Mouse (Mus musculus): ENCODE data around the gene Hapln4. TPM values are rescaled to one million over a fixed set of nuclear protein-coding genes. Genes with fewer than 3 reads are reported as not detected.

Gene Hapln4
- polyA plus RNA-seq, 1 experiment from 2014 or later: 0.05 TPM

GRCm38 (mm10) chr8:70137890-70138289 is 54.6 kb downstream of the Hapln4 start:
- Histone ChIP-seq H3K4me1 (ENCODE audit: control insufficient read depth, insufficient read depth, low read length) (peaks cover 13% of the 10 kb centered on the region), H3K27ac (replicated peaks; ENCODE audit: low read depth, low read length) (no peak overlapping the region), H3K9me3 (ENCODE audit: control insufficient read depth, low read length) (no peaks in the 10 kb centered on the region), H3K4me3 (ENCODE audit: low read depth, low read length) (peak overlapping the region; percentile 75; the same call in 1 of the 2 replicates), H3K9ac (ENCODE audit: low read length) (no peak overlapping the region), H3K27me3 (ENCODE audit: control insufficient read depth, insufficient read depth, low read length) (no peaks in the 10 kb centered on the region), H3K4me2 (ENCODE audit: low read depth, severe bottlenecking) (peak overlapping the region; percentile 60), H3K36me3 (ENCODE audit: control insufficient read depth, insufficient read depth, low read length) (peaks cover 8% of the 10 kb centered on the region)
- WGBS: 83% methylated on average over 4 of the region's 4 CpGs
- DNase-seq (ENCODE audit: low spot score): no peak
- ATAC-seq (ENCODE audit: insufficient number of reproducible peaks, low FRiP score, low TSS enrichment, low read depth): no peak

DNA sequence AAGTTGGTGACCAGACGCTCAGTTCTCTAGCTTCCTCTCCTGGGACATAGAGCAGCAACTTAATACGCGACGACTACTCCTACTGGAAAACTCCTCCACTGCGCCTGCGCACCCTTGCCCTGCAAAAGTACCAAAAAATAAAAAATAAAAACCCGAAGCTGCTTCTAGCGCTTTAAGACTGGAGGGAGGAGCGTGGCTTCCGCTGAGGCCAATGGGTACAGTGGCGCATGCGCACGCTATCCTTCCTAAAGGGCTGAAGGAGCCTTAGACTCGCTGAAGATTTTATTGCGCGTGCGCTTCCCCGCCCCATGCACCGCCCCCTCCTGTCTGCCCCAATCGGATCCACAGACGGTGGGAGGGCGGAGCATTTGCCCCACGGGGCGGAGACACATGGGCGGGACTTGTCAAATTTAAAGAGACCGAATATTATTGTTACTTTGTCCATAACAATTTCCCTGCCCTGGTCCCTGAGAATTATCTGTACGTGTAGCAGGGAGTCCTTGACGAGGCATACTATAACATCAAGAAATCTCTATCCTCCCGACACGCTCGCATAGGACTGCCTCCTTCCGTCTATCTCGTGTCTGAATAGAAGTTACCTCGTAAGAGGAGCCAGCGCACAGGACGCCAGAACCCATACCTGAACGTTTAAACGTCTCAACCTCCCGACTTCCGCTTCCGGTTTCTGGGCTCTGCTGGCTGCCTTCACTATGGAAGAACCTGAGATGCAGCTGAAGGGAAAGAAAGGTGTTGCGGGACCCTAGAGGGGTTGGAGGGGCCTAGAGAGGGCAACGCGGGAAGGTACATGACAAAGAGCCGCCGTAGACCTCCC is 56.0 kb downstream of the Hapln4 start, which contains the start of the genes Rfxank, Borcs8 and Mef2b:
Gene Rfxank (minus strand): TSS at position 129 of the 832 bp plus-strand sequence.
Gene Borcs8 (plus strand): TSS at position 474 of the 832 bp plus-strand sequence.
Gene Mef2b (plus strand): TSS at position 686 of the 832 bp plus-strand sequence.
- WGBS: under 1% methylated on average over 46 of the region's 46 CpGs
- ATAC-seq (ENCODE audit: insufficient number of reproducible peaks, low FRiP score, low TSS enrichment, low read depth) (peak; percentile 95), DNase-seq (ENCODE audit: low spot score) (peak; percentile 99)
- peak within 1 kb of the TSS; percentile 71; the same call in 1 of the 2 replicates for H3K27ac ChIP-seq (replicated peaks; ENCODE audit: low read depth, low read length)
- no peaks in the 10 kb centered on the region for H3K27me3 ChIP-seq (ENCODE audit: control insufficient read depth, insufficient read depth, low read length)
- peak within 1 kb of the TSS; percentile 79 for H3K4me2 ChIP-seq (ENCODE audit: low read depth, severe bottlenecking)
- H3K9ac ChIP-seq (ENCODE audit: low read length): peak within 1 kb of the TSS; percentile 82
- no peaks in the 10 kb centered on the region for H3K9me3 ChIP-seq (ENCODE audit: control insufficient read depth, low read length)
- H3K36me3 ChIP-seq (ENCODE audit: control insufficient read depth, insufficient read depth, low read length): peaks cover 5% of the 10 kb centered on the region
- H3K4me3 ChIP-seq (ENCODE audit: low read depth, low read length): peak within 1 kb of the TSS; percentile 75
- H3K4me1 ChIP-seq (ENCODE audit: control insufficient read depth, insufficient read depth, low read length): peaks cover 13% of the 10 kb centered on the region

DNA sequence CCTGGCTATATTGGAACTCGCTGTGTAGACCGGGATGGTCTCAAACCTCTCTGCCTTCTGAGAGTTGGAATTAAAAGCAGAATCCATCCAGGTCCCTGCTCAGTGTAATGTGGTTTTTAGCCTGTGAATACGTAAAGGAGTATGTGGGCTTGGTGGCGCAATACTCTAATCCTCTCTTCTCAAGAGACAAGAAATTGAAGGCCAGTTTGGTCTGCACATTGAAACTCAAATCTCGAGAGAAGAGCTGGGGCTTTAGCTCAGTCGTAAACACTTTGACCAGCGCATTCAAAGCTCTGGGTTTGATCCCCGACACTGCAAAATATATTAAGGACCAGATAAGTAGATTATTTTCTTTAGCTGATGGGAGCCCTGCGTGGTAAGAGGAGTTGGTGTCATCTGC is 56.7 kb downstream of the Hapln4 start:
- H3K9me3 ChIP-seq (ENCODE audit: control insufficient read depth, low read length): no peaks in the 10 kb centered on the region
- H3K4me1 ChIP-seq (ENCODE audit: control insufficient read depth, insufficient read depth, low read length): peaks cover 13% of the 10 kb centered on the region
- peak overlapping the region; percentile 71; the same call in 1 of the 2 replicates for H3K27ac ChIP-seq (replicated peaks; ENCODE audit: low read depth, low read length)
- ATAC-seq (ENCODE audit: insufficient number of reproducible peaks, low FRiP score, low TSS enrichment, low read depth) (no peak), DNase-seq (ENCODE audit: low spot score) (no peak)
- H3K36me3 ChIP-seq (ENCODE audit: control insufficient read depth, insufficient read depth, low read length): peaks cover 7% of the 10 kb centered on the region
- no peaks in the 10 kb centered on the region for H3K27me3 ChIP-seq (ENCODE audit: control insufficient read depth, insufficient read depth, low read length)
- H3K4me2 ChIP-seq (ENCODE audit: low read depth, severe bottlenecking): peak overlapping the region; percentile 79
- peak overlapping the region; percentile 82 for H3K9ac ChIP-seq (ENCODE audit: low read length)
- H3K4me3 ChIP-seq (ENCODE audit: low read depth, low read length): peak overlapping the region; percentile 75
- WGBS: 11% methylated on average over 9 of the region's 9 CpGs

Small RNA genes lying within 50 kb of the gene (microRNA-seq; reads per million reads assigned to microRNA genes)
- not detected for gene Mir7066

Other genes with a start within 250 kb of the Hapln4 start
- gene Cilp2, start 195.8 kb upstream of the Hapln4 start, polyA plus RNA-seq (2014; fragmentation: Nextera tagmentation; extraction: Ambion mirVana): 0.28 and 0.35 TPM in 2 replicates
- 4.4 and 4.9 TPM in 2 replicates for gene Tssk6, start 181.3 kb upstream of the Hapln4 start, polyA plus RNA-seq (2014; fragmentation: Nextera tagmentation; extraction: Ambion mirVana)
- 164 and 168 TPM in 2 replicates for gene Ndufa13, start 180.9 kb upstream of the Hapln4 start, polyA plus RNA-seq (2014; fragmentation: Nextera tagmentation; extraction: Ambion mirVana)
- 2.5 and 4.3 TPM in 2 replicates for gene Yjefn3, start 180.7 kb upstream of the Hapln4 start, polyA plus RNA-seq (2014; fragmentation: Nextera tagmentation; extraction: Ambion mirVana)
- gene Gatad2a, start 87.1 kb upstream of the Hapln4 start, polyA plus RNA-seq (2014; fragmentation: Nextera tagmentation; extraction: Ambion mirVana): 79.5 and 93.3 TPM in 2 replicates
- gene Mau2, start 40.7 kb upstream of the Hapln4 start, polyA plus RNA-seq (2014; fragmentation: Nextera tagmentation; extraction: Ambion mirVana): 52.5 and 58.3 TPM in 2 replicates
- gene Sugp1, start 40.6 kb upstream of the Hapln4 start, polyA plus RNA-seq (2014; fragmentation: Nextera tagmentation; extraction: Ambion mirVana): 39.1 TPM in 2 replicates
- gene Tm6sf2, start 10.5 kb upstream of the Hapln4 start, polyA plus RNA-seq (2014; fragmentation: Nextera tagmentation; extraction: Ambion mirVana): 0.52 and 1.2 TPM in 2 replicates
- 0.60 and 0.79 TPM in 2 replicates for gene Ncan, start 37.4 kb downstream of the Hapln4 start, polyA plus RNA-seq (2014; fragmentation: Nextera tagmentation; extraction: Ambion mirVana)
- 13.7 and 20.8 TPM in 2 replicates for gene Nr2c2ap, start 47.9 kb downstream of the Hapln4 start, polyA plus RNA-seq (2014; fragmentation: Nextera tagmentation; extraction: Ambion mirVana)
- 20.0 and 21.3 TPM in 2 replicates for gene Rfxank, start 55.7 kb downstream of the Hapln4 start, polyA plus RNA-seq (2014; fragmentation: Nextera tagmentation; extraction: Ambion mirVana)
- 49.6 and 53.2 TPM in 2 replicates for gene Borcs8, start 56.0 kb downstream of the Hapln4 start, polyA plus RNA-seq (2014; fragmentation: Nextera tagmentation; extraction: Ambion mirVana)
- gene Mef2b, start 56.3 kb downstream of the Hapln4 start, polyA plus RNA-seq (2014; fragmentation: Nextera tagmentation; extraction: Ambion mirVana): 0.40 and 0.41 TPM in 2 replicates
- gene Tmem161a, start 88.9 kb downstream of the Hapln4 start, polyA plus RNA-seq (2014; fragmentation: Nextera tagmentation; extraction: Ambion mirVana): 43.5 and 46.9 TPM in 2 replicates
- gene Slc25a42, start 128.8 kb downstream of the Hapln4 start, polyA plus RNA-seq (2014; fragmentation: Nextera tagmentation; extraction: Ambion mirVana): 2.1 and 2.4 TPM in 2 replicates
- 34.3 and 41.0 TPM in 2 replicates for gene Sugp2, start 150.8 kb downstream of the Hapln4 start, polyA plus RNA-seq (2014; fragmentation: Nextera tagmentation; extraction: Ambion mirVana)
- 19.8 and 20.1 TPM in 2 replicates for gene Armc6, start 151.0 kb downstream of the Hapln4 start, polyA plus RNA-seq (2014; fragmentation: Nextera tagmentation; extraction: Ambion mirVana)
- gene Homer3, start 199.4 kb downstream of the Hapln4 start, polyA plus RNA-seq (2014; fragmentation: Nextera tagmentation; extraction: Ambion mirVana): 75.2 and 78.6 TPM in 2 replicates
- 55.8 and 62.1 TPM in 2 replicates for gene Ddx49, start 219.0 kb downstream of the Hapln4 start, polyA plus RNA-seq (2014; fragmentation: Nextera tagmentation; extraction: Ambion mirVana)
- 263 and 281 TPM in 2 replicates for gene Cope, start 219.1 kb downstream of the Hapln4 start, polyA plus RNA-seq (2014; fragmentation: Nextera tagmentation; extraction: Ambion mirVana)
- gene Cers1, start 232.3 kb downstream of the Hapln4 start, polyA plus RNA-seq (2014; fragmentation: Nextera tagmentation; extraction: Ambion mirVana): 4.7 and 6.0 TPM in 2 replicates
- gene Gdf1, start 246.4 kb downstream of the Hapln4 start, polyA plus RNA-seq (2014; fragmentation: Nextera tagmentation; extraction: Ambion mirVana): 2.9 and 4.2 TPM in 2 replicates

Data from limb, embryonic 11.5 days (tissue).